Mouse (Mus musculus) ES-E14 (cell line): Measurements from ENCODE around the gene Csrnp1.

ENCODE experiments used
- CHD2 ChIP-seq: IDR thresholded peaks from 2 replicates; pipeline ENCODE4 v1.6.1; 2014; ENCODE audit warnings: mild to moderate bottlenecking, low read depth, low read length, inconsistent platforms
- HCFC1 ChIP-seq: IDR thresholded peaks from 2 replicates; pipeline ENCODE4 v1.6.1; 2012; ENCODE audit warnings: low read length, inconsistent platforms, borderline replicate concordance; ENCODE audit not compliant: insufficient read depth
- ZC3H11A ChIP-seq: IDR thresholded peaks from 2 replicates; pipeline ENCODE4 v1.6.1; 2012; ENCODE audit warnings: low read depth, mild to moderate bottlenecking, inconsistent platforms, low read length, borderline replicate concordance
- ZNF384 ChIP-seq: IDR thresholded peaks from 2 replicates; pipeline ENCODE4 v1.6.1; 2012; ENCODE audit warnings: low read depth, low read length, inconsistent platforms

GRCm38 (mm10) chr9:120000761-120001160 lies 16.3 kb upstream of the Csrnp1 start:
- TF ChIP-seq HCFC1 (no peak), ZNF384 (no peak), CHD2 (no peak), ZC3H11A (no peak)
